Mouse (Mus musculus) heart, adult 18-20 months (tissue): Measurements from ENCODE around the gene Erbb2. TPM values are rescaled to one million over a fixed set of nuclear protein-coding genes. Genes with fewer than 3 reads are reported as not detected.
A peak's percentile ranks its signal among the peaks of the same experiment; 100 is the strongest.

Experiments used
- DNase-seq, 2 experiments: peaks; one replicate each; pipeline ENCODE4 v3.0.0; 2021 to 2022; ENCODE audit warnings: mixed read lengths in 1 of 2
- total RNA-seq, 2 experiments: library from RNA; stranded (reverse); gene quantifications; 2 replicates each; pipeline ENCODE4 v1.2.3; 2021

Erbb2 gene
- total RNA-seq, 2 experiments from 2014 or later = 5.6 to 5.9 TPM

DNA sequence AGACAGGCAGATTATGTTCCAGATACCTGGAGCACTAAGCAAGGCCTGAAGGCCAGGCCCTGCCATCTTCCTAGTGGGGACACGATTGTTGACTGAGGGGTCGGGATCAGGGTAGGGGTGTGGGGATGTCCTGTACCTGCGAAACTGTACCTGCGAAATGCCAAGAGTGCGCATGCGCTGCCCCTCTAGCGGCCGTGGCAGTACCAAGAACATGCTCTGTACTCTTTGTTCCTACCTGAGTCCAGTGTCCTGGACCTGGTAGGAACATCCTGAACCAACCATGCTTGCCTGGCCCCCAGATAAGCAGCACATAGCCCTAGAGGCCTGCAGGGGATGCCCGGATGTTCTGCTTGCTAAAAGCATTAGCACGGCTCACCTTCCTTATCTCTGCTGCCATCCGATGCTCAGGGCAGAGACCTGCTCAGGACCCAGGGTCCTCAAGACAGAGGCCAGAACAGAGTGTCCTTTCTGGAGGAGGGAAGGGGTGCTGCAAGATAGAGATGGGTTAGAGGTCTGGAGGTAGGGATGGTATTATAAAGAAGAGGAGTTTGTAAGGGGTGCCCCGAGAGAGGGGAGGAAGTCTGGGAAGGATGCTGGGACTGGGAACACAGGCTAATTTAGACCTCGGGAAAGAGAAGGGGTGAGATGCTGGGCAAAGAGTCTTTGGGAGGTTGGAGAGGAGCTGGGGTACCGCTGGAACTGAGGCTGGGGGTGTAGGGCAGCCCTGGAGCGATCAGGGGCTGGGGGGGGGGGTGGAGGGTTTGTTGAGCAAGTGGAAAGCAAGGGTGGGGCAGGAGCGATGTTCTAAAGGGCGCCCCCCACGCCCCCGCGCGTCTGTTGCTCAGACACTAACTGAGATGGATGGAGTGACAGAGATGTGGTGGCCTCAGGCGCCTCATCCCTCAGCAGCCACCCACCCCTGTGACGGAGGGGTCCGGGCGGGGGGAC, 26.4 kb upstream of the Erbb2 start, which contains the start of gene Pnmt:
Gene Pnmt, plus strand, starts transcription at position 813 of the 948 bp plus-strand sequence.
- peak; percentile 70 to 77 for DNase-seq

DNA sequence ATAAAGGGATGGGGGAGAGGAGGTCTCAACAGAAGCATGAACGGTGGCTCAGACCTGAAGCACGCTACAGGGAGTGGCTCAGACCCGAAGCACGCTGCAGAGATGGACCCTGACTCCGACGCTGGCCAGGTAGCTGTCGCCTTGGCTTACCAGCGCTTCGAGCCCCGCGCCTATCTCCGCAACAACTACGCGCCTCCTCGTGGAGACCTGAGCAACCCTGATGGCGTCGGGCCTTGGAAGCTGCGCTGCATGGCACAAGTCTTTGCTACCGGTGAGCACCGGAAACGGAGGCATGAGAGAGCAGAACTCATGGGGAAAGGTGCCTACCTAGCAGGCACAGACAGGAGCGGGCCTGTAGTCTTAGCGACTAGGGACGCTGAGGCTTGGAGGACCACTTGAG, 25.7 kb upstream of the Erbb2 start:
- DNase-seq = no peak

DNA sequence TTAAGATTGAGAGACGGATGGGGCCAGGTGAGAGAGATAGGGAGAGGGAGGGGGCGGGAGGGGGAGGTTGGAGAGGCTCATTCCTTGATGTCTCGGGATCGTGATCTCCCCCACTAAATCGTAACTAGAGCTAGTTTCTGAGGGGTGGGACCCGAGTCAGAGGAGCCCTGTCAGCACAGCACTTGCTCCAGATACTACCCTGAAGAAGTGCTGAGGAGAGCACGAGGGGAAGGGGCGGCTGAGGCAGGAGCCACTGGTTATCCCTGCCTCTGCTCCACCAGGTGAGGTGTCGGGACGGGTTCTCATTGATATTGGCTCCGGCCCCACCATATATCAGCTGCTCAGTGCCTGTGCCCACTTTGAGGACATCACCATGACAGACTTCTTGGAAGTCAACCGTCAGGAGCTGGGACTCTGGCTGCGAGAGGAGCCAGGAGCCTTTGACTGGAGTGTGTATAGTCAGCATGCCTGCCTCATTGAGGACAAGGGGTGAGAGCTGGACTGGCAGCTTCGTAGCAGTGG, 25.2 kb upstream of the Erbb2 start:
- DNase-seq = no peak

DNA sequence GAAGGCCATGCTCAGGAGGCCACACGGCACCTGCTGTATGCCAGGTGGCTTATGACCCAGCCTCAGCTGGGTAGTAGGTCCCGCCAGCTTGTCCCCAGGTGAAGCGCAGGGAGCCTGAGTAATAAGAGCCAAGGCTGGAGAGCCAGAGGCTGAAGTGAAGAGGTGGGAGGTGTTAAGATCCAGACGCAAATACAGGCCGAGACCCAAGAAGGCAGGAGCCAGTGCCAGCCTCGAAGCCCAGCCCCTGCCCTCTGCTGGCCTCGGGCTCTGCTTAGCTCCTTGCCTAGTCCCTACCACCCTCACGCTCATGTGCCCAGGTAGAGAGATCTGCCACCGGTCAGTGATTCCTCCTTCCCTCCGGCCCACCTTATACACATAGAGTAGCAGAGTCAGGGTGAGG, 24.0 kb upstream of the Erbb2 start:
- no peak for DNase-seq

DNA sequence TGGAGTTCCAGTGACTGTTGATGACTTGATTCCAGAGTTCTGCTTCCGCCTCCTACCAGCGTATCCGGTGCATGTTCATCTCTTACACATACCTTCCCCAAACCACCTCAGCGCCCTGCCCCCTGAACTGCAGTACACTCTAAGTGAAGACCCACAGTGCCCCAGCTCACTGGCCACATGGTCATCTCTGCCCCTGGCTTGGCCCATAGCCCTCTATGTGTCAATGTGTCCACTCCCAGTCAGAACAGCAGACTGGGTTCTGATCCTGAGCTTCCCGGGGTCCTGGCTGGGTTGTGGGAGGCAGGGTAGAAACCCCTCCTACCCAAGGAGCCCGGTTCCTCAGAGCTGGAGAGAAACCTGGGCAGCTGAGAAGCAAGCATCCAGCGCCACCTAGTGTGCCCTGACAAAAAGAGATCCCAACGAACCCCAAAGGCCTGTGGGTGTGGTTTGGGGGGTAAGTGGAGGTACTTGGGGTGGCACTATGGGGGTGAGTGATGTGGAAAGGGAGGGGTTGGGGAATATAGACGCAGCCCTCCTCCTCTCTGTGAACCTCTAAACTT, 23.0 kb upstream of the Erbb2 start:
- peak in 1 of 2 experiments; percentile 65 for DNase-seq

DNA sequence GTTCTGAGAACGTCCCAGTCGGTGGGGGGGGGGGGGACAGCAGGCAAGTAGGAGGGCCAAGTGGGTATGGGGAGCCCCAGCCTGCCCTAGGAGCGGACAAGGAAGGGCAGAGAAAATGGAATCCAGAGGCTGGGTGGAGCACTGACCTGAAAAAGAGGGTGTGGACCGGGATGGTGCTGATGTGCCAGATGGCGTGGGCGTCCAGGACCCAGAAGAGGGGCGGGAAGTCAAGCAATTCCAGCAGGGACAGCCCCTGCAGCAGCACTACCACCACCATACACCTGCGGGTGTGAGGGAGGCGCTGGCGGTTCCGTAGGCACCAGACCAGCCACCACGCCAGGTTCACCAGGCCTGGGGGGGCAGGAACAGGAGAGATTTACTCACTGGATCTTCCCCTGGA, 22.1 kb upstream of the Erbb2 start:
- DNase-seq = no peak

DNA sequence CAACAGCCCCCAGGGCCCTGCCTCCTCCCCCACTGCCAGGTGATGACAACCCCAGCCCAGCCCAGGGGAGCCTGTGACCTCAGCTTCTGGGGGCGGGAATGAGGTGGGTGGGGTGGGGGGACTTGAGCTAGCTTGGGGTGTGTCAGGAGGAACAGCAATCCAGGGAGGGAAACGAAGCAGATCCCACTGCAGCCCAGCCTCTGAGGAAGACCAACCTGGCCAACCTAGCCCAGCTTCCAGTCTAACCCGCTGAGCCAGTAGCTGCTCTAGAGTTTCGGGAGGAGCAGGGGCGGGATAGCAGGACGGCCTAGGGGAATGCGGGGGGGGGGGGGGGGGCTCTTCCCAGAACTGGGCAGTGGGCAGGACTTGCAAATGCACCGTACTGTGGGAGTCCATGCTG, 20.2 kb upstream of the Erbb2 start:
- no peak for DNase-seq

DNA sequence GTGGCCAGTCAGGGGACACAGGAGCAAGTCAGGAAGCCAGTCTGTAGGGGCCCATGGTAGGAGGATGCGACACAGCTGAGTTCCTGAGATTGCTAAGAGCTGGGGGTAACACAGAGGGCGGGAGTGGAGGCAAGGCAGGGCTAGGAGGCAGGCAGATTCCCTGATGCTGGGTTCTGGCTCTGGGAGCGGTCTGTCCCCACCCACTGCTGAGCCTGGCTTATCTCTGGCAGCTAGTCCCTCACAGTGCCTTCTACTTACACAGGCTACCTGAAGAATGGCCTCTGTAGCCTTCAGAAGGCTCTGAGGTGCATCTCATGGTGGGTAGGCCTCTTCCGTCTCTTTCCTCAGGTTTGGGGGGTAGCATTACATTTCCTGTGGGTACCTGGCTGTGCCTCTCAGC, 19.6 kb upstream of the Erbb2 start:
- DNase-seq = no peak

DNA sequence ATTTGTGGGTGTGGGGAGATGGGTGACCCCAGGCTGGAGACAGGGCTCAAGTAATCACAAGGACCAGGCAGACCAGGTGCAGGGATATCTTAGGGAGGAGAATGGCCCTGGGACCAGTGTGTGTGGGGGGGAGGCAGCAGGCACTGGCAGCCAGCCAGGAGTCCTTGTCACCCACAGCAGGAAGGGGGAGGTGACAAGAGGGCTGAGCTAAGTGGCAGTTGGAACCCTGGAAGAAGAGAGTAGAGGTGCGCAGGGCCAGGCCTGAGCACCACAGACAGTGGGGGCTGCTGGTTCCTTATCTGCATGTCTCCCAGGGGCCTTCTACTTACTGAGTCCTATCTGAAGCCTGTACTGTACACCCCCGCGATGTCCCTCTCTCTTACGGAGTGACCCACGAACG, 19.0 kb upstream of the Erbb2 start:
- DNase-seq = peak; percentile 59 to 65

DNA sequence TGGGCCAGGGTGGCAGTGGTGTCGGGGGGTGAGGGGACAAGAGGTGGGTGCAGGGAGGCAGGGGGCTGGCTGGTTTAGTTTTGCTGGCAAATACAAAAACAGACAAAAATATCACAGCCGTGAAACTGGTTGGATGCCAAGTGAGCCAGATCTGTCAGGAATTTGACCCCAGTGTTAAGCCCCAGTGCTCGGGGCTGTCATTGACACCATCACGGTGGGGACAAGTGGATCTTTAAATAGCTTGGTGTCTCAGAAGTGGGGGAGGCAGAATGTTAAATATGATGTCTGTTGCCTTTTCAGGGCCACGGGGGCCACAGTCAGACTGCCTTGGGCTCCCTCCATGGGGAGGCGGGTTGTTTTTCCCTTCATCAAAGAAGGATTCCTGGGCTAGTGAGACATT, 18.0 kb upstream of the Erbb2 start:
- DNase-seq = peak; percentile 71 to 81

DNA sequence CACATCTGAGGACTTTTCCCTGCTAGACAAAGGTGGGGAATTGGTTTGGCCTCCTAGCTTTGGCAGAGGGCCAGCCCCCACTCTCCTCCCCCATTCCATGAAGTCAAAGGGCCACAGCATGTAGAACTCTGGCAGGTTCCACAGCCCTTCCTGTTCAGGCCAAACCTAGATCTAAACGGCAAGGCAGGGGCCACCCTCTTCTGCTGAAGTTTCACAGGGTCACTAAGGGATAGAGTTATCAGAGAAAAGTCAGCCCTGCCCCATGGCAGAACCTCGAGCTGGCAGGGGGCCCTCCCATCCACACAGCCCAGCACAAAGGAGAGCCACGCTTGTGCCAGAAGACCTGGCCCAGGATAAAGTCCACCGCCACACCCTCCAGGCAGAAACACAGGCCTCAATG, 17.2 kb upstream of the Erbb2 start:
- DNase-seq = peak; percentile 66 to 83

DNA sequence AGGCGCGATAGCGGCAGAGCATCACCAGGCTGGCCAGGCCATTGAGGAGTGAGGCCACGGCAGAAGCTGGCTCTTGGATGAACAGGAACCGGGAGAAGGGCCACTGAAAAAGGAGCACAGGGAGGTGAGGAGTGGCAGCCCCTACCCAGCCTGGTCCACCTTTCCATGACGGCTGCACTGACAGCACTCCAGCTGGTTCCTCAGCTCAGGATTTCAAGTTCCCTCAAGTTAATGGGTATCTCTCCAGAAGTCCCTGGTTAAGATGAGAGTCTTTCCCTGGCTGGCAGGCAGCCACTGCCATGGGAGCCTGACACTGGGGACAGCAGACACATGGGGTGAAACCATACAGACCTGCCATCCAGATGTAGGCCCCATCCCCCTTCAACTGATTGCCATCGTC, 14.3 kb upstream of the Erbb2 start:
- no peak for DNase-seq

DNA sequence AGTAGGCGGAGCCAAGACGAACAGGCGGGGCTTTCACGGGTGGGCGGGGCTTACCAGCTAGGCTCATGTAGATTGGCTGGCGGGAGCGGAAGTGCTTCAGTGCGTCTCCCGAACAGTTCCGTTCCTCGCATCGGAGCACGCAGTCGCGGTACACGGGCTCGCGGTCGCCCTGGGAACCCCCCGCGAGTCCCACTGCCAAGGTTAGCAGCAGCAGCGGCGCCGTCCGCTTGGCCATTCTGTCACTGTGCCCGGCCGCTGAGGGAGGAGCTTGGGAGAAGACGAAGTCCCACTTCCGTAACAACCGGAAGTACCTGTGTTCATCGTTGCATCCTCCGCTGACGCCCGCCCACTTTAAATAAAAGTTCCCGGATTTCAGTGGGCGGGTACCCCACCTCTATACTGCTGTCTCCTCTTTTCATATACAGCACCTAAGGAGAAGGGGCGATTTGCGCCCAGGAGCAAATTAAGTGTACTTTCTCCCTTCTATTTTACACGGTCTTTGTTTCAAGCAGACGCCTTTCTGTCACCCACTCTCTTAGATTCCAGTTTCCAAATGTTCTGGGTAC, 12.0 kb upstream of the Erbb2 start, which contains the start of gene Pgap3:
Gene Pgap3, minus strand, starts transcription at position 330 of the 566 bp plus-strand sequence.
- peak; percentile 92 for DNase-seq

DNA sequence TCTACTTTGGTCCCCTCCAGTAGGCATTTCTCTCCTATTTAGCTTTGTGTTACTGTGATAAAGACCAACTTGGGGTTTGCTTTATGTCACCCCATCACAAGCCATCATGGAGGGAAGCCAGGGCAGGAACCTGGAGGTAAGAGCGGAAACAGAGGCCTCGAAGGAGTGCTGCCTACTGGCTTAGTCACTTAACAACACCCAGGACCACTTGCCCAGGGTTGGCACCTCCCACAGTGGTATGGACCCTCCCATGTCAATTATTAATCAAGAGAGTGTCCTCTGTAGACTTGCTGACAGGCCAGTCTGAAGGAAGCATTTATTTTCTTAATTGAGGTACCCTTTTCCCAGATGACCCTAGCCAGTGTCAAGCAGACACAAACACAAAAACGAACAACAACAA, 11.5 kb upstream of the Erbb2 start:
- DNase-seq = no peak

DNA sequence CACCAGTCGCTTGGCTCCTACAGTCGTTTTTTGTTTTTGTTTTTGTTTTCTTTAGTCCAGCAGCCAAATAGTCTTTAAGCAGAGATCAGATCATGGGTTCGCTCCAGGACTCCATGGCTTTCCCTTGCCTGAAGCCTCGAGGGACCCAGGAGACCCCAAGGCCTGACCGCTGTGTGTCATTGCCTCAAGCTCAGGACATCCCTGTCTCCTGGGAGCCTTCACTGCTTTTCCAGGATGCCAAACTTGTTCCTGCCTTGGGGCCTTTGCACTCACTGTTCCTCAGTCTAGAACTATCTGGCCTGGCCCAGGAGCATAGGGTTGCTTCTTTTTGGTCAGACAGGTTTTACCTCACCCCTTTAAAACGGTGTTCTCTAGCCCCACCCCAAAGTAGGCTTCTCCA, 5.6 kb upstream of the Erbb2 start:
- no peak for DNase-seq

DNA sequence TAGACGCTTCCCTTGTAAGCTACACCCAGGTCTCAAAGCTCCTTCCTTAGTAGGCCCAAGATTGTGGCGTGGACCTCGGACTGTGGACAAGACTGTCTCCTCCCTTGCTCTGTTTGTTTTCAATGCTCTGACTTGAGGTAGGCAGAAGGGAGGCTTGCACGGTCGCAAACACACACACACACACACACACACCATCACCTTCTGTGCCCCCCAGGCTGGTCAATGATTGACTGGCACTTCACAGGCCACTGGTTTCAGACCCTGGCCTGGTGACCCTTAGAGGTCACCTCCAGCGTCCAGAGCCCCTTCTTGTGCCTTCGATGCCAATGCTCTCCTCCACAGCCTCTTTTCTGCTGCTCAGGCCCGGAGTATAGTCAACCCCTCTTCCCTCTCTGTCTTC, 3.4 kb upstream of the Erbb2 start:
- DNase-seq = no peak

DNA sequence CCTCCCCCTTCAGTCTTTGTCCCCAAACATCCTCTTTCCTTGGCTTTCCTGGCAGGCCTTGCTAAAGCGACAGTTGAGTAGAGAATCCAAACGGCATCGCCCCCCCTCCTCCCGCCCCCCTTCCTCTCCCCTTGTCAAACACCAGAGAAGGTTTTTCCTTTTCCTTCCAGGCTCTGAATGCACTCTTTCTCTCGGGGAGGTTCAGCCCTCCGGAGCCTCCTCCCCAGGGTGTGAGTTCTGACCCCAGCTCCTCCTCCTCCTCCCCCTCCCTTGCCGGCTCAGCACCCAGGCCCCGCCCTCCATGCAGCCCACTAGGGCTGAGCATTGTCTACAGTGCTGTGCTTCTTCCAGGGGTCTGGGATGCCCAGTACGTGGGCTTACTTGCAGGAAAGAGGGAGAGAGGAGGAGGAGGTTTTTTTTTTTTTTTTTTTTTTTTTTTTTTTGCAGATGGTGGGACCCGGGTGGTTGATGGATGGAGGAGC, 2.9 kb upstream of the Erbb2 start:
- no peak for DNase-seq

DNA sequence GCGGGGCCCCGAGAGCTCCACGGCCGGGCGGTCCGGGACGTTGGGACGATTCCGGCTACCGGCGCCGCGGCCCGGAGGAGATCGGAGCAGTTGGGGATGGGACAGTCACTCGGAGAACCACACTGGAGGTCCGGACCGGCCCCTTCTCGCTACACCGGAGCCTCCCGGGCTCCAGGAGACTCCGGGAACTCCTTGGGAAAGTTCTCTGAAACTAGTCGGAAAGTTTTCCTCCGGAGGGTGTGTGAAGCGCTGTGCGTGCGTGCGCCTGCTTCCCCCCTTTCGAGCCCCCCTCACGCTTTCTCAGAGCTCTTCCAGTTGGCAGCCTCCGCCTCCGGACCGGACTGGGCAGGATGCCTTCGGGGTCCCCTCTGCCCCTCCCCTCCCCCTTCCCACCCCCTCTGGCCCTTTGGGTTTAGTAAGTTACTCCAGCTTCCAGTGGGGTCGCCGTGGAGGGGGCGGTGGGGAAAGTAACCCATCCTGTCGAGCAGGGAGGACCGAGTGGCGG, 579 bp downstream of the Erbb2 start:
- DNase-seq = peak; percentile 40 to 63

DNA sequence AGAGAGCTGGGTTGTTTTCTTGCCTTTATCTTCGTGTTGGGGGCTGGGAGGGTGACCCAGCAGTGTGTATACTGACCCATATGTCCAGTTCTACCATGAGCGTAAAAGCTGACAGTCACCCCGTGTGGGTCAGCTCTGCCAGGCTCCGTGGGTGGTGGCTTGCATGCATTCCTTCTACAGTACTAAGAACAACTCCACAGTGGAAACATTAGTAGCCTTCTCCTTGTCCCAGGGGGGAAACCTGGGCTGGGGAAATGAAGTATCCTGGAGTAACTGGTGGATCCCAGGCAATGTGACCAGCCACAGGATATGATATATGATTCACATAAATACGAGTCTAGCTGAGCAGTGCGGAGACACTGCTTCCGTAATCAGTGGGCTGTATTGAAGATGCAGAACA, 1.5 kb downstream of the Erbb2 start:
- DNase-seq = no peak

DNA sequence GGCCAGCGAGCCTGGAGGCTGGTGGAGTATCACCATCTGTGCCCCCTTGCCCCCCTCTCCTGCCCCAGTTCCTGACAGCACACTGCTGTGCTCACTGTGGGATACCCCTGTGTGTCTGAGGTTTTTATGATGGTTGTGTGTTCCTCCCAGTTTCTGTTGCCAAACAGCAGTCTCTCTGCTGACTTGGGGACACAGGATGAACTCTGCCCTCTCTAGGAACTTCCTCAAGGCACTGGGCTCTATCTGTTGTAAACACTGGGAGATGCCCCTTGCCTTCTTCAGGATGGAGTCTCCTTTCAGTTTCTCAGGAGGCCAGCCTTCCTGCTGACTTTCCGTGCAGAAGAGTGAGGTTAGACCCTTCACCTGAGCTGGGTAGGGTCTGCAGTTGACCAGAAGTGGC, 1.9 kb downstream of the Erbb2 start:
- no peak for DNase-seq

DNA sequence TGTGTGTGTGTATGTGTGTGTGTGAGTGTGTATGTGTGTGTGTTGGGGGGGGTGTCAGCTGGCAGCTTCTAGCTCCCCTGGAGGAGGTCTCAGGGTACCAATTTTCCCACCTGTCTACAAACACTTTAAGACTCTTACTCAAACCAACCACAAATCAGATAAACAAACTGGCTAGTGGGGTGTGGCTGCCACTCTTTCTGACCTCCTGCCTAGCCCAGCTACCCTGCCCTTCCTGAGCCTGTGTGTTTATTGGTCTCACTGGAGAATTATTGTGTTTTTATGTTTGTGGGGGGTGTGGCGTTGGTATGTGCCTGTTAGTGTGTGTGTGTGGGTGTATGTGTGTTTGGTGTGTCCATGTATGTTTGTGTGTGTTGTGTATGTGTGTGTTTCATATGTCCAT, 4.8 kb downstream of the Erbb2 start:
- DNase-seq = no peak

DNA sequence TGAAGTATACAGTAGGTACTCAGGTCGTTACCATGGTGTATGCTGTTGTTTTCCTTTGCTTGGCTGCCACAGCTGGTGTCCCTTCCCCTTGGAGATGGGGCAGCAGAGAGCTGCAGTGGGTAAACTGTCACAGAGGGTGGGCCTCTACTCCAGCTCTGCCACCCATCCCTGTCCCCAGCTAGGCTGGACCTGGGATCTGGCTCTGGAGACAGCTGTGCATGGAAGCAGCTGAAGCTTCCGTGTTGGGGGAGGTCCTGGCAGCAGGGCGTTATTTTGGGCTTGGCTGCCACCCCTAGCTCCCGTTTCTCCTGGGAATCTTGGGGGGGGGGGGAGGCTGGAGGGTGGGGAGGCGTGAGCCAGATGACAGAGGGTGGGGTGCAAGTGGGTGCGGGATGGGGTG, 6.0 kb downstream of the Erbb2 start:
- DNase-seq = no peak
